Mouse (Mus musculus) Patski (cell line): ENCODE data around the gene Chl1. TPM values are rescaled to one million over a fixed set of nuclear protein-coding genes. Genes with fewer than 3 reads are reported as not detected.

ENCODE experiments used
- ATAC-seq: fragments of 100-300 bp; one replicate; pipeline ENCODE4 v1.8.0; 2021
- CTCF ChIA-PET: fragments of 350-600 bp; sonication (Branson Sonifier 250); formaldehyde crosslinking; loops from one replicate; lab custom pipeline; 2022; ENCODE audit warnings: inconsistent platforms; lab: Charles Lee
- POLR2A ChIA-PET: fragments of 350-600 bp; sonication (Branson Sonifier 250); formaldehyde crosslinking; loops from one replicate; lab custom pipeline; 2022; ENCODE audit warnings: antibody characterized with exemption, inconsistent platforms; lab: Charles Lee
- DNase-seq: peaks from one replicate; pipeline ENCODE4 v3.0.0-alpha.2; 2011; ENCODE audit warnings: low read depth, low spot score
- H3K27me3 ChIP-seq: fragments of 371-371 bp; one replicate; pipeline ENCODE4 v1.5.1; 2021
- CTCF ChIP-seq: fragments of 100-300 bp; IDR thresholded peaks from one replicate; pipeline ENCODE4 v1.5.1; 2021
- in situ Hi-C: fragments of 300-500 bp; cut with MboI; formaldehyde crosslinking; loops from 3 replicates; pipeline ENCODE4 v1.11.1; 2018; ENCODE audit warnings: low pct_unique_long_range_greater_than_20kb, mixed read lengths
- polyA plus RNA-seq: library from polyadenylated mRNA; unstranded; gene quantifications from one replicate; pipeline ENCODE4 v1.2.3, GENCODE M21; 2021

The Chl1 gene
- polyA plus RNA-seq, 1 experiment from 2014 or later, result not detected

DNA sequence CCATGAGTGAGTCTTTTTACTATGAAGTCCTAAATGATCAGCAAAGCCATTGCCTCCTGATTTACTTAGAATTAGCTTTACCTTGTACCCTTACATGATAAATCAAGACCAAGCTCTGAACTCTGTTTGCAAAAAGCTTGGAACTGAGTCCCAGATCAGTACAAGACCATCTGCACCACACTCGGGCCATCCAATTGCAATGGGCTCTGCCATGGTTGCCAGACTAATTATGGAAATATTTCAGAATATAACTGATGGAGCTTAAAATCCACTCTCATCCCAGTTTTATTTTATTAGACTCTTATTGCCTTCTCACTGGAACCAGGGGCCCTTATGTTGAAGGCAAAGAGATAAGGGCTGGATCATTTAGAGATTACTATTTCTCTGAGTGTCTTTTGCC lies 284.9 kb downstream of the Chl1 start:
- in situ Hi-C loops, result no loop called here
- POLR2A ChIA-PET, result no interaction called here
- no peak for ATAC-seq
- no peak for DNase-seq
- no peak for TF ChIP-seq CTCF
- no peaks in the 10 kb centered on the region for H3K27me3 ChIP-seq
- CTCF ChIA-PET, result no interaction called here
